Mouse (Mus musculus) lung, embryonic 14.5 days (tissue): ENCODE results near the gene Ska2. TPM values are rescaled to one million over a fixed set of nuclear protein-coding genes. Genes with fewer than 3 reads are reported as not detected.

Source experiments
- ATAC-seq: fragments of 200-750 bp; cut with Nextera tagmentation; 2 replicates; pipeline ENCODE4 v1.8.0; 2017; ENCODE audit warnings: mild to moderate bottlenecking, moderate TSS enrichment, moderate library complexity; ENCODE audit not compliant: insufficient read depth
- DNase-seq: peaks from one replicate; pipeline ENCODE4 v3.0.0-alpha.2; 2015
- H3K27ac ChIP-seq: fragments of 300-500 bp; sonication (generic); 2 replicates; pipeline ENCODE4 v1.5.1; 2014; ENCODE audit warnings: low read depth, mild to moderate bottlenecking, moderate library complexity
- H3K27me3 ChIP-seq: fragments of 300-500 bp; sonication (generic); 2 replicates; pipeline ENCODE4 v1.6.1; 2014; ENCODE audit warnings: low read length, control low read depth; ENCODE audit not compliant: insufficient read depth
- H3K36me3 ChIP-seq: fragments of 300-500 bp; sonication (generic); 2 replicates; pipeline ENCODE4 v1.6.1; 2014; ENCODE audit warnings: control low read depth; ENCODE audit not compliant: insufficient read depth
- H3K4me1 ChIP-seq: fragments of 300-500 bp; sonication (generic); 2 replicates; pipeline ENCODE4 v1.6.1; 2014; ENCODE audit warnings: antibody characterized with exemption, control low read depth; ENCODE audit not compliant: insufficient read depth
- H3K4me2 ChIP-seq: fragments of 300-500 bp; sonication (generic); 2 replicates; pipeline ENCODE4 v1.6.1; 2014; ENCODE audit warnings: mild to moderate bottlenecking
- H3K4me3 ChIP-seq: fragments of 300-500 bp; sonication (generic); 2 replicates; pipeline ENCODE4 v1.5.1; 2014; ENCODE audit warnings: low read depth, low read length
- H3K9ac ChIP-seq: fragments of 300-500 bp; sonication (generic); 2 replicates; pipeline ENCODE4 v1.6.1; 2014
- H3K9me3 ChIP-seq: fragments of 300-500 bp; sonication (generic); 2 replicates; pipeline ENCODE4 v1.6.1; 2016; ENCODE audit warnings: low read depth, low read length, control low read depth
- CTCF ChIP-seq: IDR thresholded peaks from 2 replicates; pipeline ENCODE4 v1.5.1; 2016; ENCODE audit warnings: antibody characterized with exemption, low read depth
- WGBS: fragments of 180-500 bp; shearing (Covaris S2); extraction: QIAGEN DNeasy Blood & Tissue Kit; methylation state at CpG from one replicate; pipeline ENCODE4 v1.1.7; 2014; 5-methylcytosine and 5-hydroxymethylcytosine counted together
- microRNA counts: library from miRNA; unstranded; fragments of <30 nt; microRNA quantifications from one replicate; lab custom pipeline; 2016
- microRNA-seq: library from miRNA; unstranded; fragments of <30 nt; microRNA quantifications from one replicate; pipeline ENCODE4, GENCODE M21; 2016; ENCODE audit warnings: borderline number of aligned reads
- polyA plus RNA-seq: library from polyadenylated mRNA; unstranded; fragments of >200 nt; fragmentation: Nextera tagmentation; extraction: Ambion mirVana; gene quantifications from 2 replicates; pipeline ENCODE4 v1.2.1, GENCODE M21; 2014

Ska2 gene
- polyA plus RNA-seq, 1 experiment from 2014 or later, result 81.7 TPM

DNA sequence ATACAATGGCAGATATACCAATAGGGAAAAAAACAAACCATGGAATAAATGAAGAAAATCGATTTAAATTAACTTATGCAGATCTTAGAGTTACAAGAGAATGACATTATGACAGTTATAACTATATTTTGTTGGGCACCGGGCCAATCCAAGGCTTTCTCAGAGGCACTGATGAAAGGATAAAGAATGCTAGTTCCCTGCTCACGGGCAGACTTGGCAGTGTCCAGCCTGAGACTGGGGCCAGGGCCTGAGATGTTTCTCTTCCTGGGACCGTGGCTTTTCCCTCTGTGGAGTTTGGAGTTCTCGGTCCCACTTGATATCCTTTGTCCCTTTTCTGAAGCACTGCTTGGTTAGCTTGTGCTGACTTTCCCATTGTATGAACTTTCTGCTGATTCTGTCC, 64.6 kb downstream of the Ska2 start:
- Histone ChIP-seq H3K36me3 (peaks cover 11% of the 10 kb centered on the region; the same call in 1 of the 2 replicates), H3K4me3 (no peak overlapping the region), H3K4me1 (no peaks in the 10 kb centered on the region), H3K9me3 (no peaks in the 10 kb centered on the region), H3K27ac (no peak overlapping the region), H3K9ac (no peak overlapping the region), H3K27me3 (no peaks in the 10 kb centered on the region), H3K4me2 (no peak overlapping the region)
- 70% methylated on average over 5 of the region's 5 CpGs for WGBS
- peak; percentile 13 for DNase-seq
- ATAC-seq, result no peak
- no peak for TF ChIP-seq CTCF

MicroRNA genes within 50 kb of the gene (microRNA counts, 519-probe panel; counts per million panel counts)
- microRNA mmu-miR-301a (lab: Ali Mortazavi, UCI), result 4,189 counts per million, percentile 86 among the panel's probes with 10 or more counts

Small RNAs within 50 kb of the gene (microRNA-seq; reads per million reads assigned to microRNA genes)
- 1,455 reads per million, percentile 76 among the genes with 10 or more reads in this experiment for gene Mir301

Other genes starting within 250 kb of the Ska2 start
- gene Ypel2, start 115.5 kb upstream of the Ska2 start, polyA plus RNA-seq, result 6.8 and 7.0 TPM in 2 replicates
- gene Gdpd1, start 35.2 kb upstream of the Ska2 start, polyA plus RNA-seq, result 18.7 and 19.5 TPM in 2 replicates
- 20.9 and 21.0 TPM in 2 replicates for gene Smg8, start 22.5 kb upstream of the Ska2 start, polyA plus RNA-seq
- gene Prr11, start 526 bp upstream of the Ska2 start, polyA plus RNA-seq, result 23.0 and 23.1 TPM in 2 replicates
- 33.1 and 35.9 TPM in 2 replicates for gene Trim37, start 17.8 kb downstream of the Ska2 start, polyA plus RNA-seq
- gene Ppm1e, start 249.8 kb downstream of the Ska2 start, polyA plus RNA-seq, result 1.6 and 2.2 TPM in 2 replicates